ENCODE assay signal across 16 mouse cellular contexts in the genomic region with DNA sequence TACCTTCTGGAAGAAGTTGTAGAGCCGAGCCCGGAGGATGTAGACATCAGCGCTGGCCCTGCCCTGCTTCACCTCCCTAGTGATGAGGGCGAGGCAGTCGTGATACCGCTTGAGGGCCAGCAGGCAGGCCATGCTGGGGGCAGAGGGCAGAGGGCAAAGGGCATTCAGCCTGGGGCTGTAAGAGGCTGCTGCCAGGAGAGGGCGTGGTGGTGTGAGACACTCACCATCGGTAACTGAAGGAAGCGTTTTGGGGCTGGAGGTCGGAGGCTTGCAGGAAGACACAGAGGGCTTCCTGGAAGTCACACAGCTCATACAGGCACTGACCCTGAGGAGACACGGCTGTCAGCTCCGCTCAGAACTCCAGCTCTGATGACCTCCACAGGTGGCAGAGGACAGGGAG. TPM values are rescaled to one million over a fixed set of nuclear protein-coding genes. Genes with fewer than 3 reads are reported as not detected.
DNase-seq lines count a peak whose midpoint lies in the region; ATAC-seq and TF ChIP-seq lines count a peak whose summit lies in the region.
"Had no signal": no experiment of that assay in that cellular context is flagged by ENCODE, and none has a peak within 500 bp of the region (broad histone marks: within the 10 kb centered on the region; RNA-seq: fewer than 3 reads in every experiment).

No protein-coding gene starts in this region.

- no peaks in the 10 kb centered on the region; the same call in 1 of the 2 replicates for H3K79me2 ChIP-seq in MEL (ENCODE audit: control insufficient read depth, insufficient read depth, low read length, poor library complexity)

- no peaks in the 10 kb centered on the region for H3K27me3 ChIP-seq in lung, postnatal 0 days (replicated peaks; ENCODE audit: insufficient read depth, low read length)
- no peaks in the 10 kb centered on the region for H3K27me3 ChIP-seq in MEL (ENCODE audit: control insufficient read depth in 1 of 2, insufficient read depth in 2 of 2, low read length in 2 of 2)
- no peaks in the 10 kb centered on the region for H3K27me3 ChIP-seq in liver, embryonic 14.5 days (ENCODE audit: control insufficient read depth, insufficient read depth, low read length)
- H3K27me3 ChIP-seq: limb, embryonic 15.5 days had no signal

- no peak overlapping the region for H3K4me3 ChIP-seq in lung, postnatal 0 days (ENCODE audit: low read depth, low read length)
- H3K4me3 ChIP-seq in lung, adult 2 months (replicated peaks; ENCODE audit: extremely low read depth, low read depth, low read length) = no peak overlapping the region
- H3K4me3 ChIP-seq in MEL (ENCODE audit: control insufficient read depth in 1 of 2, insufficient read depth in 1 of 2, low read depth in 2 of 2, low read length in 2 of 2) = no peak overlapping the region
- no peak overlapping the region for H3K4me3 ChIP-seq in liver, embryonic 14.5 days (ENCODE audit: insufficient read depth in 1 of 2, low read depth in 2 of 2, low read length in 2 of 2)
- H3K4me3 ChIP-seq: limb, embryonic 15.5 days; neural tube, embryonic 12.5 days had no signal

- peak; percentile 22; the same call in 1 of the 2 replicates for TF ChIP-seq CTCF in lung, postnatal 0 days (IDR thresholded peaks at IDR 0.05)
- no peak for TF ChIP-seq CTCF in lung, adult 2 months (IDR thresholded peaks at IDR 0.05; ENCODE audit: insufficient read depth, low read length)
- TF ChIP-seq CTCF in MEL (IDR thresholded peaks at IDR 0.05 in 2 of 3, conservative IDR thresholded peaks at IDR 0.05 in 1 of 3; ENCODE audit: control insufficient read depth in 1 of 3, insufficient read depth in 1 of 3, low read depth in 2 of 3, low read length in 3 of 3, poor library complexity in 1 of 3, severe bottlenecking in 1 of 3) = peak in 2 of 3 experiments; percentile 20 to 36; a peak in 2 of 6 replicates
- peak; percentile 50 for TF ChIP-seq CTCF in liver, embryonic 14.5 days (IDR thresholded peaks at IDR 0.05; ENCODE audit: low read depth)

- WGBS in lung, postnatal 0 days = 25% methylated on average over 12 of the region's 12 CpGs
- WGBS in lung, adult 2 months = 35% methylated on average over 12 of the region's 12 CpGs
- 22% methylated on average over 12 of the region's 12 CpGs for WGBS in liver, embryonic 14.5 days (ENCODE audit: insufficient replicate concordance)

- no peak overlapping the region for H3K9ac ChIP-seq in lung, postnatal 0 days (replicated peaks; ENCODE audit: low read depth)
- H3K9ac ChIP-seq in MEL (ENCODE audit: control insufficient read depth, low read depth, low read length, poor library complexity, severe bottlenecking) = no peak overlapping the region
- no peak overlapping the region for H3K9ac ChIP-seq in liver, embryonic 14.5 days (replicated peaks)
- H3K9ac ChIP-seq: limb, embryonic 15.5 days; neural tube, embryonic 12.5 days had no signal

- no peak overlapping the region for H3K4me2 ChIP-seq in lung, postnatal 0 days (replicated peaks; ENCODE audit: low read depth, low read length)
- no peak overlapping the region for H3K4me2 ChIP-seq in liver, embryonic 14.5 days (ENCODE audit: low read depth)
- H3K4me2 ChIP-seq: limb, embryonic 15.5 days; neural tube, embryonic 12.5 days had no signal

- no peaks in the 10 kb centered on the region for H3K9me3 ChIP-seq in lung, postnatal 0 days (ENCODE audit: low read length)
- no peaks in the 10 kb centered on the region for H3K9me3 ChIP-seq in MEL (replicated peaks; ENCODE audit: insufficient read depth, low read length)
- no peaks in the 10 kb centered on the region for H3K9me3 ChIP-seq in liver, embryonic 14.5 days (ENCODE audit: control insufficient read depth, low read length)
- H3K9me3 ChIP-seq: limb, embryonic 15.5 days; neural tube, embryonic 12.5 days had no signal

- no peak overlapping the region for H3K27ac ChIP-seq in lung, postnatal 0 days (ENCODE audit: low read length)
- H3K27ac ChIP-seq in MEL (ENCODE audit: control insufficient read depth, low read depth, low read length) = no peak overlapping the region
- H3K27ac ChIP-seq in liver, embryonic 14.5 days = no peak overlapping the region
- H3K27ac ChIP-seq: limb, embryonic 15.5 days; neural tube, embryonic 12.5 days had no signal

- TF ChIP-seq EP300 in lung, postnatal 0 days (IDR thresholded peaks at IDR 0.05) = no peak
- no peak for TF ChIP-seq EP300 in MEL (IDR thresholded peaks at IDR 0.05; ENCODE audit: low read depth in 1 of 2, low read length in 2 of 2)
- TF ChIP-seq EP300 in liver, embryonic 14.5 days (IDR thresholded peaks at IDR 0.05; ENCODE audit: low read depth) = no peak

- TF ChIP-seq POLR2A in lung, adult 2 months (IDR thresholded peaks at IDR 0.05; ENCODE audit: borderline replicate concordance, extremely low read depth, low read depth, low read length) = no peak
- TF ChIP-seq POLR2A in MEL (IDR thresholded peaks at IDR 0.05; ENCODE audit: control insufficient read depth in 1 of 2, insufficient read depth in 1 of 2, low read depth in 1 of 2, low read length in 2 of 2, poor library complexity in 1 of 2) = no peak

- peaks cover 6% of the 10 kb centered on the region; the same call in 1 of the 2 replicates for H3K4me1 ChIP-seq in lung, postnatal 0 days (ENCODE audit: insufficient read depth, low read depth, low read length)
- H3K4me1 ChIP-seq in lung, adult 2 months (ENCODE audit: control insufficient read depth, insufficient read depth, low read length) = 0 out of 2 replicates have a peak, but pooled peaks cover 3% of the 10 kb centered on the region
- H3K4me1 ChIP-seq in MEL (ENCODE audit: control insufficient read depth in 1 of 2, insufficient read depth in 2 of 2, low read length in 2 of 2) = peaks cover 2 to 12% of the 10 kb centered on the region in 2 experiments; a peak in 3 of 4 replicates
- H3K4me1 ChIP-seq in liver, embryonic 14.5 days (replicated peaks; ENCODE audit: control insufficient read depth in 2 of 2, insufficient read depth in 2 of 2, low read length in 1 of 2) = peaks cover 2 to 15% of the 10 kb centered on the region in 2 experiments; a peak in 3 of 4 replicates

- H3K36me3 ChIP-seq in lung, postnatal 0 days (ENCODE audit: insufficient read depth, low read length) = no peaks in the 10 kb centered on the region
- no peaks in the 10 kb centered on the region for H3K36me3 ChIP-seq in MEL (ENCODE audit: control insufficient read depth in 1 of 2, insufficient read depth in 2 of 2, low read length in 2 of 2)
- no peaks in the 10 kb centered on the region for H3K36me3 ChIP-seq in liver, embryonic 14.5 days (replicated peaks; ENCODE audit: control insufficient read depth, insufficient read depth, low read depth)
- H3K36me3 ChIP-seq: limb, embryonic 15.5 days; neural tube, embryonic 12.5 days had no signal

- TF ChIP-seq RAD21 in MEL (IDR thresholded peaks at IDR 0.05; ENCODE audit: low read depth, low read length) = no peak

- ATAC-seq in lung, postnatal 0 days = no peak
- ATAC-seq in liver, embryonic 14.5 days (ENCODE audit: insufficient read depth) = no peak

- no peak for DNase-seq in lung, postnatal 0 days (ENCODE audit: low spot score)
- no peak for DNase-seq in lung, adult 2 months
- peak; percentile 19 for DNase-seq in MEL (ENCODE audit: low read depth, low spot score)
- peak; percentile 41 to 59 for DNase-seq in kidney, adult 8-10 months
- DNase-seq in liver, embryonic 14.5 days (ENCODE audit: low read depth in 3 of 3, low spot score in 3 of 3) = no peak
- DNase-seq in urinary bladder, adult 18-20 months (ENCODE audit: low spot score in 2 of 2) = no peak
- DNase-seq in layer of hippocampus, adult 18-20 months (ENCODE audit: low spot score in 2 of 2) = no peak
- DNase-seq in urinary bladder, postnatal 36 days (ENCODE audit: low spot score in 2 of 2) = no peak
- DNase-seq: cerebellum, adult 11 months; heart, postnatal 10 days; lung, postnatal 36 days; midbrain, embryonic 14.5 days had no signal

RNA-seq across cellular contexts. Expression of a gene that starts 3.5 kb away (rescaled TPM):
- 1.8 and 2.4 TPM in 2 replicates for polyA plus RNA-seq in lung, postnatal 0 days (2015; fragmentation: Nextera tagmentation; extraction: Ambion mirVana)
- 9.7 and 12.0 TPM in 2 replicates for polyA plus RNA-seq in lung, adult 2 months (2012; rRNA removed)
- 0.26 and 0.69 TPM in 2 replicates for total RNA-seq in MEL (2012; rRNA removed)
- polyA plus RNA-seq in MEL (2012; ENCODE audit: insufficient read depth in 1 of 2, insufficient read length in 2 of 2, low read depth in 1 of 2, low replicate concordance in 2 of 2, missing spikeins in 1 of 2) = under 1 TPM in 1 of 2 experiments, not detected in 1; 0.35 TPM
- polyA plus RNA-seq in liver, embryonic 14.5 days (2012; rRNA removed) = 0.18 and 0.22 TPM in 2 replicates
- 0.09 and 0.10 TPM in 2 replicates for polyA plus RNA-seq in liver, embryonic 14.5 days (2014; fragmentation: Nextera tagmentation; extraction: Ambion mirVana)
- 1 to 10 TPM in 1 of 2 experiments, under 1 TPM in 1; 0.94 to 1.2 TPM for total RNA-seq in layer of hippocampus, adult 18-20 months (2021)
- total RNA-seq: heart, postnatal 10 days had no signal

RNA-seq across cellular contexts. Expression of a gene that starts 3.7 kb away (rescaled TPM):
- polyA plus RNA-seq in lung, postnatal 0 days (2015; fragmentation: Nextera tagmentation; extraction: Ambion mirVana) = 2.9 and 3.3 TPM in 2 replicates
- 5.6 and 10.7 TPM in 2 replicates for polyA plus RNA-seq in lung, adult 2 months (2012; rRNA removed)
- 18.0 and 27.9 TPM in 2 replicates for total RNA-seq in MEL (2012; rRNA removed)
- 10 to 100 TPM in 1 of 2 experiments, not detected in 1; 12.3 TPM for polyA plus RNA-seq in MEL (2012; ENCODE audit: insufficient read depth in 1 of 2, insufficient read length in 2 of 2, low read depth in 1 of 2, low replicate concordance in 2 of 2, missing spikeins in 1 of 2)
- polyA plus RNA-seq in liver, embryonic 14.5 days (2012; rRNA removed) = 1.3 and 1.7 TPM in 2 replicates
- 1.9 and 2.2 TPM in 2 replicates for polyA plus RNA-seq in liver, embryonic 14.5 days (2014; fragmentation: Nextera tagmentation; extraction: Ambion mirVana)
- 1 to 10 TPM; 6.0 to 7.5 TPM for total RNA-seq in layer of hippocampus, adult 18-20 months (2021)

RNA-seq across cellular contexts. Expression of a gene that starts 12.3 kb away (rescaled TPM):
- polyA plus RNA-seq in lung, postnatal 0 days (2015; fragmentation: Nextera tagmentation; extraction: Ambion mirVana) = 2.2 and 5.2 TPM in 2 replicates
- 2.1 and 2.4 TPM in 2 replicates for polyA plus RNA-seq in lung, adult 2 months (2012; rRNA removed)
- total RNA-seq in MEL (2012; rRNA removed) = 0.12 and 0.13 TPM in 2 replicates
- 1 to 10 TPM in 1 of 2 experiments, not detected in 1; 2.3 TPM for polyA plus RNA-seq in MEL (2012; ENCODE audit: insufficient read depth in 1 of 2, insufficient read length in 2 of 2, low read depth in 1 of 2, low replicate concordance in 2 of 2, missing spikeins in 1 of 2)
- not detected in 2 replicates for polyA plus RNA-seq in liver, embryonic 14.5 days (2012; rRNA removed)
- polyA plus RNA-seq in liver, embryonic 14.5 days (2014; fragmentation: Nextera tagmentation; extraction: Ambion mirVana) = not detected in 2 replicates
- total RNA-seq in layer of hippocampus, adult 18-20 months (2021) = 1 to 10 TPM; 1.5 to 1.7 TPM
- total RNA-seq: granulocyte monocyte progenitor cell, adult 5-6 weeks had no signal
- polyA plus RNA-seq: spleen, adult 2 months had no signal

RNA-seq across cellular contexts. Expression of a gene that starts 14.9 kb away (rescaled TPM):
- 60.9 and 63.5 TPM in 2 replicates for polyA plus RNA-seq in lung, postnatal 0 days (2015; fragmentation: Nextera tagmentation; extraction: Ambion mirVana)
- 65.3 and 67.8 TPM in 2 replicates for polyA plus RNA-seq in lung, adult 2 months (2012; rRNA removed)
- 46.6 and 54.7 TPM in 2 replicates for total RNA-seq in MEL (2012; rRNA removed)
- 10 to 100 TPM in 1 of 2 experiments, not detected in 1; 62.2 TPM for polyA plus RNA-seq in MEL (2012; ENCODE audit: insufficient read depth in 1 of 2, insufficient read length in 2 of 2, low read depth in 1 of 2, low replicate concordance in 2 of 2, missing spikeins in 1 of 2)
- 21.2 and 30.7 TPM in 2 replicates for polyA plus RNA-seq in liver, embryonic 14.5 days (2012; rRNA removed)
- 25.2 and 28.1 TPM in 2 replicates for polyA plus RNA-seq in liver, embryonic 14.5 days (2014; fragmentation: Nextera tagmentation; extraction: Ambion mirVana)
- total RNA-seq in layer of hippocampus, adult 18-20 months (2021) = 10 to 100 TPM; 30.2 to 32.1 TPM

RNA-seq across cellular contexts. Expression of a gene that starts 31.1 kb away (rescaled TPM):
- 0.30 TPM in 2 replicates for polyA plus RNA-seq in lung, postnatal 0 days (2015; fragmentation: Nextera tagmentation; extraction: Ambion mirVana)
- 0.18 and 0.41 TPM in 2 replicates for polyA plus RNA-seq in lung, adult 2 months (2012; rRNA removed)
- not detected in 2 replicates for total RNA-seq in MEL (2012; rRNA removed)
- not detected for polyA plus RNA-seq in MEL (2012; ENCODE audit: insufficient read depth in 1 of 2, insufficient read length in 2 of 2, low read depth in 1 of 2, low replicate concordance in 2 of 2, missing spikeins in 1 of 2)
- polyA plus RNA-seq in liver, embryonic 14.5 days (2012; rRNA removed) = 0.07 TPM in 1 of 2 replicates, not detected in the other
- polyA plus RNA-seq in liver, embryonic 14.5 days (2014; fragmentation: Nextera tagmentation; extraction: Ambion mirVana) = not detected in 2 replicates
- 1 to 10 TPM; 1.5 to 1.8 TPM for total RNA-seq in layer of hippocampus, adult 18-20 months (2021)
- total RNA-seq: granulocyte monocyte progenitor cell, adult 5-6 weeks; heart, postnatal 10 days had no signal
- polyA plus RNA-seq: limb, embryonic 15.5 days had no signal

Comparison
In these comparisons a context has a peak if more than half of its experiments do, and no peak if none do; other contexts are left out.
1. DNase-seq: peak in MEL (single experiment) and kidney, adult 8-10 months (2 of 2); none in lung, postnatal 0 days (single experiment), lung, adult 2 months (single experiment), liver, embryonic 14.5 days (0 of 3), urinary bladder, adult 18-20 months (0 of 2), layer of hippocampus, adult 18-20 months (0 of 2) and urinary bladder, postnatal 36 days (0 of 2).